Mouse (Mus musculus) CH12.LX (cell line): ENCODE results near the gene Ttyh3.

Source experiments
- E2F4 ChIP-seq: IDR thresholded peaks from 2 replicates; pipeline ENCODE4 v1.6.1; 2011; ENCODE audit warnings: low read depth, low read length, improper control_type of control experiment; ENCODE audit not compliant: insufficient replicate concordance
- EP300 ChIP-seq: IDR thresholded peaks from 2 replicates; pipeline ENCODE4 v1.6.1; 2011; ENCODE audit warnings: low read length, improper control_type of control experiment
- GABPA ChIP-seq: IDR thresholded peaks from 2 replicates; pipeline ENCODE4 v1.6.1; 2012; ENCODE audit warnings: low read depth, low read length, improper control_type of control experiment, inconsistent platforms; ENCODE audit not compliant: insufficient replicate concordance
- POLR2A ChIP-seq: IDR thresholded peaks from 2 replicates; pipeline ENCODE4 v1.6.1; 2011; ENCODE audit warnings: low read depth, mild to moderate bottlenecking, improper control_type of control experiment, low read length
- RAD21 ChIP-seq: IDR thresholded peaks from 2 replicates; pipeline ENCODE4 v1.6.1; 2011; ENCODE audit warnings: low read depth, mild to moderate bottlenecking, low read length, improper control_type of control experiment, moderate library complexity
- RCOR1 ChIP-seq: conservative IDR thresholded peaks from 2 replicates; pipeline ENCODE4 v1.6.1; 2012; ENCODE audit warnings: low read depth, mild to moderate bottlenecking, inconsistent platforms, low read length, improper control_type of control experiment
- TBP ChIP-seq: conservative IDR thresholded peaks from 2 replicates; pipeline ENCODE4 v1.6.1; 2011; ENCODE audit warnings: low read depth, low read length, improper control_type of control experiment

DNA sequence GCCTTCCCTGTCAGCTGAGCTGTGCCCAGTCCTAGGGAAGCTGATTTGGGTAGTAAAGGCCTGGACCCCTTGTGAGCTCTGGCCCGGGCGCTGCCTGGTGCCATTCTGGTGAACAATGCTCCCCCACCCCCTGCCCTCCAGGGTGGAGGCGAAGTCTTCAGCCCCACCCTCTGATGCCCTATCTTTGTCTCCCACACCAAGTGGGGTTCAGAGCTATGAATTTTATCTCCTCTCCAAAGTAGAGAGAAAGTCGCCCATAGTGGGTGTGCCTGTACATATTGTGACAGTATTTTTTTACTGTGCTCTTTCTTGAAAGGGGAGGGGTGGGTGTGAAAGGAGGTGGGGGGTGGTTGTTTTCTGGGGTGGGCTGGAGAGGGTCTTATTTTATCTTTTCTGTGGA is 34.0 kb downstream of the Ttyh3 start:
- TF ChIP-seq GABPA, result no peak
- no peak for TF ChIP-seq E2F4
- no peak for TF ChIP-seq POLR2A
- no peak for TF ChIP-seq RAD21
- TF ChIP-seq EP300, result no peak
- TF ChIP-seq RCOR1, result no peak
- no peak for TF ChIP-seq TBP
